Mouse (Mus musculus): Measurements from ENCODE around the gene D10Jhu81e.

- TF ChIP-seq SMC3 (IDR thresholded peaks at IDR 0.05; ENCODE audit: low read depth, low read length): peak; percentile 29; the same call in 1 of the 2 replicates
- TF ChIP-seq EP300 (IDR thresholded peaks at IDR 0.05; ENCODE audit: low read depth in 1 of 2, low read length in 2 of 2): no peak
- no peak for TF ChIP-seq TAL1 (IDR thresholded peaks at IDR 0.05; ENCODE audit: low read length)
- no peak for TF ChIP-seq ETS1 (IDR thresholded peaks at IDR 0.05; ENCODE audit: low read depth, low read length)
- TF ChIP-seq ZC3H11A (IDR thresholded peaks at IDR 0.05; ENCODE audit: low read depth, low read length): no peak
- no peak for TF ChIP-seq POLR2A (IDR thresholded peaks at IDR 0.05; ENCODE audit: control insufficient read depth in 1 of 2, insufficient read depth in 1 of 2, low read depth in 1 of 2, low read length in 2 of 2, poor library complexity in 1 of 2)
- TF ChIP-seq GATA1 (IDR thresholded peaks at IDR 0.05; ENCODE audit: low read depth, low read length): no peak
- peak; percentile 24 to 51 (median 47); a peak in 5 of 6 replicates for TF ChIP-seq CTCF (IDR thresholded peaks at IDR 0.05 in 2 of 3, conservative IDR thresholded peaks at IDR 0.05 in 1 of 3; ENCODE audit: control insufficient read depth in 1 of 3, insufficient read depth in 1 of 3, low read depth in 2 of 3, low read length in 3 of 3, poor library complexity in 1 of 3, severe bottlenecking in 1 of 3)
- no peak for TF ChIP-seq TCF12 (IDR thresholded peaks at IDR 0.05; ENCODE audit: low read depth, low read length)
- no peak for TF ChIP-seq MAX (IDR thresholded peaks at IDR 0.05; ENCODE audit: low read length)
- TF ChIP-seq CHD2 (IDR thresholded peaks at IDR 0.05; ENCODE audit: low read length): no peak
- no peak for TF ChIP-seq MAFK (IDR thresholded peaks at IDR 0.05; ENCODE audit: borderline replicate concordance, low read depth, low read length)
- TF ChIP-seq ZNF384 (IDR thresholded peaks at IDR 0.05; ENCODE audit: low read depth, low read length): no peak
- no peak for TF ChIP-seq GABPA (IDR thresholded peaks at IDR 0.05; ENCODE audit: low read depth, low read length)
These were observed 41.7 kb upstream of the D10Jhu81e start for GRCm38 (mm10) chr10:78211311-78211710.
